Mouse (Mus musculus) large intestine, adult 2 months (tissue): ENCODE results near the gene Neurod2. TPM values are rescaled to one million over a fixed set of nuclear protein-coding genes. Genes with fewer than 3 reads are reported as not detected.

Source experiments
- DNase-seq: peaks from one replicate; pipeline ENCODE4 v3.0.0-alpha.2; 2012; ENCODE audit warnings: low read depth, low spot score
- WGBS: fragments of 180-500 bp; shearing (Covaris S2); methylation state at CpG from one replicate; pipeline ENCODE4 v1.1.7; 2018; 5-methylcytosine and 5-hydroxymethylcytosine counted together
- polyA plus RNA-seq: library from polyadenylated mRNA; depleted of rRNA; stranded (reverse); fragments of >200 nt; gene quantifications from 2 replicates; pipeline ENCODE4 v1.2.3, GENCODE M21; 2012; rRNA removed

Gene Neurod2
- polyA plus RNA-seq, 1 experiment: not detected

- 38% methylated on average over 2 of the region's 2 CpGs for WGBS
- DNase-seq: no peak
Measured at GRCm38 (mm10) chr11:98285368-98285767, 44.1 kb downstream of the Neurod2 start.

- 3% methylated on average over 14 of the region's 17 CpGs for WGBS
- no peak for DNase-seq
Measured at GRCm38 (mm10) chr11:98284230-98284629, 45.2 kb downstream of the Neurod2 start.

- WGBS: 49% methylated on average over 9 of the region's 9 CpGs
- no peak for DNase-seq
Measured at GRCm38 (mm10) chr11:98283740-98284139, 45.7 kb downstream of the Neurod2 start.

Other genes starting within 250 kb of the Neurod2 start
- gene Fbxl20, start 179.2 kb downstream of the Neurod2 start, polyA plus RNA-seq: 5.4 and 8.2 TPM in 2 replicates
- 7.5 and 14.6 TPM in 2 replicates for gene Med1, start 136.4 kb downstream of the Neurod2 start, polyA plus RNA-seq
- 8.5 and 14.0 TPM in 2 replicates for gene Cdk12, start 126.6 kb downstream of the Neurod2 start, polyA plus RNA-seq
- 382 and 459 TPM in 2 replicates for gene Ppp1r1b, start 18.8 kb upstream of the Neurod2 start, polyA plus RNA-seq
- gene Stard3, start 28.7 kb upstream of the Neurod2 start, polyA plus RNA-seq: 68.3 and 98.9 TPM in 2 replicates
- 0.60 and 0.69 TPM in 2 replicates for gene Tcap, start 54.2 kb upstream of the Neurod2 start, polyA plus RNA-seq
- not detected in 2 replicates for gene Pnmt, start 56.8 kb upstream of the Neurod2 start, polyA plus RNA-seq
- gene Pgap3, start 70.8 kb upstream of the Neurod2 start, polyA plus RNA-seq: 34.0 and 37.9 TPM in 2 replicates
- gene Erbb2, start 82.8 kb upstream of the Neurod2 start, polyA plus RNA-seq: 62.1 and 92.7 TPM in 2 replicates
- gene Mien1, start 109.3 kb upstream of the Neurod2 start, polyA plus RNA-seq: 72.4 and 90.3 TPM in 2 replicates
- 83.7 and 92.9 TPM in 2 replicates for gene Grb7, start 116.7 kb upstream of the Neurod2 start, polyA plus RNA-seq
- gene Ikzf3, start 216.4 kb upstream of the Neurod2 start, polyA plus RNA-seq: 8.1 and 15.1 TPM in 2 replicates
- 0.31 and 0.78 TPM in 2 replicates for gene Zpbp2, start 221.4 kb upstream of the Neurod2 start, polyA plus RNA-seq